Mouse (Mus musculus) thymus, adult 2 months (tissue): ENCODE results near the gene Smndc1. TPM values are rescaled to one million over a fixed set of nuclear protein-coding genes. Genes with fewer than 3 reads are reported as not detected.

Experiments used
- DNase-seq: peaks from one replicate; pipeline ENCODE4 v3.0.0; 2021
- H3K27ac ChIP-seq: fragments of 200-500 bp; 2 replicates; pipeline ENCODE4 v1.5.1; 2012; ENCODE audit warnings: low read length, control low read depth; ENCODE audit not compliant: control insufficient read depth, insufficient read depth
- H3K27me3 ChIP-seq: fragments of 200-500 bp; 2 replicates; pipeline ENCODE4 v1.6.1; 2012; ENCODE audit warnings: mild to moderate bottlenecking, low read length, moderate library complexity, mixed read lengths; ENCODE audit not compliant: control insufficient read depth, insufficient read depth
- H3K36me3 ChIP-seq: fragments of 200-500 bp; 2 replicates; pipeline ENCODE4 v1.6.1; 2012; ENCODE audit warnings: mild to moderate bottlenecking, low read length, moderate library complexity; ENCODE audit not compliant: control insufficient read depth, insufficient read depth
- H3K4me1 ChIP-seq: fragments of 200-500 bp; replicated peaks from 2 replicates; pipeline ENCODE4 v1.6.1; 2012; ENCODE audit warnings: low read length; ENCODE audit not compliant: control insufficient read depth, insufficient read depth
- H3K4me3 ChIP-seq: fragments of 200-500 bp; 2 replicates; pipeline ENCODE4 v1.5.1; 2012; ENCODE audit warnings: mild to moderate bottlenecking, low read length, control low read depth, moderate library complexity; ENCODE audit not compliant: control insufficient read depth, insufficient read depth
- CTCF ChIP-seq: fragments of 200-500 bp; IDR thresholded peaks from 2 replicates; pipeline ENCODE4 v1.5.1; 2012; ENCODE audit warnings: mild to moderate bottlenecking, control low read depth, low read length, moderate library complexity, borderline replicate concordance; ENCODE audit not compliant: control insufficient read depth, poor library complexity, insufficient read depth; ENCODE audit errors: extremely low read depth
- POLR2A ChIP-seq: fragments of 200-500 bp; IDR thresholded peaks from 2 replicates; pipeline ENCODE4 v1.6.1; 2012; ENCODE audit warnings: mild to moderate bottlenecking, low read length, control low read depth, moderate library complexity; ENCODE audit not compliant: control insufficient read depth, poor library complexity, insufficient read depth; ENCODE audit errors: extremely low read depth
- WGBS: fragments of 180-500 bp; shearing (Covaris S2); methylation state at CpG from one replicate; pipeline ENCODE4 v1.1.7; 2018; 5-methylcytosine and 5-hydroxymethylcytosine counted together
- polyA plus RNA-seq: library from polyadenylated mRNA; depleted of rRNA; stranded (reverse); fragments of >200 nt; gene quantifications from 2 replicates; pipeline ENCODE4 v1.2.3, GENCODE M21; 2012; rRNA removed

The Smndc1 gene
- polyA plus RNA-seq, 1 experiment: 6.8 TPM

DNA sequence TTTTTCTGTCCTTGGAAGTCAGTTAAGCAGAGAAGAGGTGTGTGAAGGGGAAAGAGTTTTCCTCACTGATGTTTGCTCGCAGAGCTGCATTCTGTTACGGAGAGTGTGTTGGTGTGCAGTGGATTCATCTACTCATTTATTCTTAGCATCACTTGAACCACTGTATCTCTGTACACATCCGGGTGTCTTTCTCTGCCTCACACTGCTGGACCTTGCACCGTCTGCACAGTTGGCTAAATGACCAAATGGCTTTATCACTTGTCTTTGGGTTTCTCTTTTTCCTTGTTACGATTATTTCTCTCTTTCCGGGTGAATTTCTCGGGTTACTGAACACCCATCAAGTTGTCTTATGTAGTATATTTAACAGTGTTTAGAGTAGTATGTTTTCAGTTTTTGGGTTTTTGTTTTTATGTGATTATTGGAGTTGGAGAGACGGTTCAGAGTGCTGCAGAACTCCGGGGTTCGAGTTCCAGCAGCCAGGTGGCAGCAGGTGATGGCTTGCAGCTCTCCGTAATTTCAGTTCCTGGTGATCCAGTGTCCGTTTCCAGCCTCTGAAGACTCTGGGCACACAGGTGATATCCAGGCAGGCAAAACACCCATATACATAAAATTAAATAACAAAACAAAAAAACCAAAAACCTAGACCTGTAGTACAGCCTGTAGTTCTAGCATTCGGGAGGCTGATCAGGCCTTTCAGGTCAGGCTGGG lies 47.0 kb downstream of the Smndc1 start:
- Histone ChIP-seq H3K4me1 (no peaks in the 10 kb centered on the region), H3K4me3 (no peak overlapping the region), H3K27me3 (no peaks in the 10 kb centered on the region), H3K36me3 (0 out of 2 replicates have a peak, but pooled peaks cover 4% of the 10 kb centered on the region), H3K27ac (no peak overlapping the region)
- DNase-seq: no peak
- TF ChIP-seq CTCF: no peak
- TF ChIP-seq POLR2A: no peak
- WGBS: 93% methylated on average over 13 of the region's 13 CpGs

DNA sequence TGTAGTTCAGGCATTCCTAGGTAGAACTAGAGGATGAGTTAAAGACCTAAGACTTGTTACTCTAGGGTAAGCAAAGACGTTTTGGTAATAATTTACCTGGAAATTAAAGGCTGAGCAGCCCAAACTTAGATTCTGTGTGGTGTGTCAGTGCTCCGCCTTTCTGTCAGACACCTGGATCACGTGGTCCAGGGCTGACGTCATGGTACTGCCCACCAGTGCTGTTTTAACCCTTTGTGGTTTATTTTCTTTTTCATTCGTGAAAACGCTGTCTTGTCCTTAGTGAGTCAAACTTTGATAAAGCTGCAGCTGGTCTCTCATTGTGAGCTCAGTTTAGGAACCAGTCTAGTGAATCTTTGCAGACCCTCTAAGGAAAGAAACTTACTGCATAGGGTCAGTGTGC lies 50.0 kb downstream of the Smndc1 start:
- 0 out of 2 replicates have a peak, but pooled peaks cover 2% of the 10 kb centered on the region for H3K36me3 ChIP-seq
- H3K27ac ChIP-seq: no peak overlapping the region
- WGBS: 48% methylated on average over 6 of the region's 6 CpGs
- no peaks in the 10 kb centered on the region for H3K4me1 ChIP-seq
- H3K27me3 ChIP-seq: no peaks in the 10 kb centered on the region
- TF ChIP-seq CTCF (no peak), POLR2A (no peak)
- no peak for DNase-seq
- no peak overlapping the region for H3K4me3 ChIP-seq

DNA sequence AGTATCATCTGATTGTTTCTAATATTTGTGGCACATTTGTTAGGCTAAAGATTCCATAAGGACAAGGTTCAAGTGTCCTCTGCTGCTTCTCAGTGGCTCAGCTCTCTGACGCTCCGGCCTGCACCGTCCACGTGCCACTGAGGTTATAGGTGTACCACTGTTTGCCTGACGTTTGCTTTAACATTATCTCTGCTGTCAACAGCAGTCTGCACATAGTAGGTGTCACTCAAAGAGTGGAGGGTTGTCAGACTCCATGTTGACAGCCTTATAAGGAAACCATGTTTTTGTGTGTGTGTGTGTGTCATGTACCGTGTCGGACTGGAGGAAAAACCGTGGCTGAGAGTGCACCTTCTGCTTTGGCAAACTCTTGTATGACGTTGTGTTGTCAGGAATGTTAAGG lies 55.1 kb downstream of the Smndc1 start:
- no peak for DNase-seq
- peaks cover 11% of the 10 kb centered on the region; the same call in 1 of the 2 replicates for H3K36me3 ChIP-seq
- WGBS: 96% methylated on average over 9 of the region's 9 CpGs

DNA sequence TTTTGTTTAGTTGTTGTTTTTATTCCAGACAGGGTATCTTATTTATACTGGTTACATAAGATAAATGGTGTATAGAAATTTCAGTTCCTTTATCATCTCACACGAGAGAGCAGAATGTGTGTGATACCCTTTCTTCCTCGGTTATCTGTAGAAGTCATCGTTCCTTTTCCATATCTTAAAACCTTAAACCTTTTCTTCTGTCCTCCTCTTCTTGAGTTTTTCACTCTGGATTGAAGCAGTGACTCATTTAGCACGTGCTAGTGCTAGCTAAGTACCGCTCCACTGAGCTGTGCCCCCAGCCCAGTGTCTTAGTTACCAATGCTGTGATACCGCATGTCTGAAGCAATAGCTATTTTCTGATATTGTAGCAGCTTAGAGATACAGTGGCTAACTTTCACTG lies 56.6 kb downstream of the Smndc1 start:
- H3K4me1 ChIP-seq: peaks cover 7% of the 10 kb centered on the region
- DNase-seq: no peak
- TF ChIP-seq POLR2A (no peak), CTCF (no peak)
- 97% methylated on average over 6 of the region's 6 CpGs for WGBS
- H3K36me3 ChIP-seq: peaks cover 11% of the 10 kb centered on the region; the same call in 1 of the 2 replicates
- H3K4me3 ChIP-seq: no peak overlapping the region
- H3K27ac ChIP-seq: no peak overlapping the region
- no peaks in the 10 kb centered on the region for H3K27me3 ChIP-seq

More for the DNA sequence above, 55.1 kb downstream of the Smndc1 start:
- TF ChIP-seq POLR2A: no peak
- no peak for TF ChIP-seq CTCF
- Histone ChIP-seq H3K4me3 (no peak overlapping the region), H3K4me1 (peaks cover 4% of the 10 kb centered on the region), H3K27ac (no peak overlapping the region), H3K27me3 (no peaks in the 10 kb centered on the region)

DNA sequence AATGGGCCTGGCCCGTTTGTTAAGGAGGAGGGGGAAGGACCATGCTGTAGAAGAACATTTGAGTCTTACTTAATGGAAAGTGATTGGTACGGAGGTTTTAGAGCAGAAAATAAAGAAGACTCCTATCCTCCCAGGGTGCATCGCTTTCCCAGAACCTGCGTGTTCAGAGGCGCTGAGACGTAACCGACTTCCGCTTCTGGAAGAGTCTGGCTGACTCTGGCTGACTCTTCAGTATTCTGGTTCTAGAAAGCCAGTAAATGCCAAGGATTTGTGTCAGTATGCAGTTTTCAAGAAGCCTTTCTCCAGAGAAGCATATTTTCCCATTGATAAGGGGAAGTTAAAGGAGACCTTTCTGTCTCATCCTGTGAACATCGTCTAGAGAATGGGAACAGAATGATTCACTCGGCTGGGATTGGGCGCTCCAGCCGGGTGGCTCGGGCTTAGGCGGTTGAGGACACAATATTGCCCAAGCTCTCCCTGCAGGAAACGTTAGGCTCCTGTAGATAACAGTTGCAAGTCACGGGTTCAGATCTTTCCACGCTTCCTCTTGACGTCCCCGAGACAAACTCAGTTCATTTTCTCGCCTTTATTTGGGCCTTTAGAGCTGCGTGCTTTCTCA lies 58.4 kb downstream of the Smndc1 start:
- Histone ChIP-seq H3K4me3 (no peak overlapping the region), H3K36me3 (peaks cover 11% of the 10 kb centered on the region; the same call in 1 of the 2 replicates), H3K4me1 (peaks cover 7% of the 10 kb centered on the region), H3K27ac (no peak overlapping the region), H3K27me3 (no peaks in the 10 kb centered on the region)
- TF ChIP-seq POLR2A: no peak
- no peak for TF ChIP-seq CTCF
- WGBS: 96% methylated on average over 21 of the region's 21 CpGs
- no peak for DNase-seq

DNA sequence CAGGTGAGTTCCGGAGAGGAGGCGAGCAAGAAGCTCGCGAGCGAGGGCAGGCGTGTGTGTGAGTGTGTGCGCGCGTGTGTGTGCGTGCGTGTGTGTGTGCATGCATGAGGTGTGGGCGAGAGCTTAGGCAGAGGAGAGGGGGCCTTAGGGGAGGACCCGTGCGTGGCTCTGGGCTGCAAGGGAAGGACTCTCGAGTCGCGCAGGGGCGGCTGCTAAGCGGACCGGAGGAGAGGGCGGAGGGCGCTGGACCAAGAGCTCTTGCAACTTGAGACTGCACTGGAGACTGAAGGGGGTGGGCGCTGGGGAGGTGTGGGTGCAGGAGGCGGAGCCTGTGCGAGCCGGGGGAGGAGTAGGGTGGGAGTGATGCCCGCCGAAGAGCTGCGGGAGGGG lies 60.4 kb downstream of the Smndc1 start:
- Histone ChIP-seq H3K27me3 (no peaks in the 10 kb centered on the region), H3K4me3 (peak overlapping the region; percentile 87), H3K36me3 (peaks cover 5% of the 10 kb centered on the region; the same call in 1 of the 2 replicates), H3K27ac (0 out of 2 replicates have a peak overlapping the region, but pooled peaks have one; percentile 7), H3K4me1 (peaks cover 16% of the 10 kb centered on the region)
- whole genome bisulfite sequencing: under 1% methylated on average over 29 of the region's 29 CpGs
- DNase-seq: peak; percentile 86
- TF ChIP-seq POLR2A (no peak), CTCF (no peak)

Other genes with a start within 250 kb of the Smndc1 start
- gene Mxi1, start 80.1 kb downstream of the Smndc1 start, polyA plus RNA-seq: 29.1 and 31.9 TPM in 2 replicates
- not detected in 2 replicates for gene Gm10197, start 18.8 kb downstream of the Smndc1 start, polyA plus RNA-seq
- gene Dusp5, start 138.5 kb upstream of the Smndc1 start, polyA plus RNA-seq: 46.7 and 57.6 TPM in 2 replicates
- gene Nutf2-ps1, start 198.5 kb upstream of the Smndc1 start, polyA plus RNA-seq: 171 and 197 TPM in 2 replicates
- gene Smc3, start 209.8 kb upstream of the Smndc1 start, polyA plus RNA-seq: 8.7 and 9.0 TPM in 2 replicates